Mouse (Mus musculus) forebrain, embryonic 13.5 days (tissue): ENCODE data around the gene Ly6g5b. TPM values are rescaled to one million over a fixed set of nuclear protein-coding genes. Genes with fewer than 3 reads are reported as not detected.

ENCODE experiments used
- ATAC-seq: fragments of 200-750 bp; cut with Nextera tagmentation; 2 replicates; pipeline ENCODE4 v1.8.0; 2017
- H3K27ac ChIP-seq: fragments of 300-500 bp; sonication (generic); 2 replicates; pipeline ENCODE4 v1.5.1; 2015; ENCODE audit warnings: inconsistent platforms, mild to moderate bottlenecking, moderate library complexity
- H3K27me3 ChIP-seq: fragments of 300-500 bp; sonication (generic); 2 replicates; pipeline ENCODE4 v1.6.1; 2015; ENCODE audit warnings: mild to moderate bottlenecking, inconsistent platforms
- H3K36me3 ChIP-seq: fragments of 300-500 bp; sonication (generic); 2 replicates; pipeline ENCODE4 v1.6.1; 2015; ENCODE audit warnings: mild to moderate bottlenecking, inconsistent platforms; ENCODE audit not compliant: poor library complexity, severe bottlenecking
- H3K4me1 ChIP-seq: fragments of 300-500 bp; sonication (generic); 2 replicates; pipeline ENCODE4 v1.6.1; 2015; ENCODE audit warnings: inconsistent platforms
- H3K4me2 ChIP-seq: fragments of 300-500 bp; sonication (generic); 2 replicates; pipeline ENCODE4 v1.6.1; 2015; ENCODE audit warnings: inconsistent platforms, mild to moderate bottlenecking, moderate library complexity
- H3K4me3 ChIP-seq: fragments of 300-500 bp; sonication (generic); 2 replicates; pipeline ENCODE4 v1.5.1; 2015; ENCODE audit warnings: mild to moderate bottlenecking, inconsistent platforms
- H3K9ac ChIP-seq: fragments of 300-500 bp; sonication (generic); 2 replicates; pipeline ENCODE4 v1.6.1; 2015; ENCODE audit warnings: mild to moderate bottlenecking, inconsistent platforms
- H3K9me3 ChIP-seq: fragments of 300-500 bp; sonication (generic); replicated peaks from 2 replicates; pipeline ENCODE4 v1.6.1; 2016; ENCODE audit warnings: inconsistent platforms
- WGBS: fragments of 180-500 bp; shearing (Covaris S2); methylation state at CpG from one replicate; pipeline ENCODE4 v1.1.7; 2015; 5-methylcytosine and 5-hydroxymethylcytosine counted together
- polyA plus RNA-seq: library from polyadenylated mRNA; unstranded; fragments of >200 nt; fragmentation: Nextera tagmentation; extraction: Ambion mirVana; gene quantifications from 2 replicates; pipeline ENCODE4 v1.2.1, GENCODE M21; 2015

Ly6g5b gene
- polyA plus RNA-seq, 1 experiment from 2014 or later: 1.3 TPM

DNA sequence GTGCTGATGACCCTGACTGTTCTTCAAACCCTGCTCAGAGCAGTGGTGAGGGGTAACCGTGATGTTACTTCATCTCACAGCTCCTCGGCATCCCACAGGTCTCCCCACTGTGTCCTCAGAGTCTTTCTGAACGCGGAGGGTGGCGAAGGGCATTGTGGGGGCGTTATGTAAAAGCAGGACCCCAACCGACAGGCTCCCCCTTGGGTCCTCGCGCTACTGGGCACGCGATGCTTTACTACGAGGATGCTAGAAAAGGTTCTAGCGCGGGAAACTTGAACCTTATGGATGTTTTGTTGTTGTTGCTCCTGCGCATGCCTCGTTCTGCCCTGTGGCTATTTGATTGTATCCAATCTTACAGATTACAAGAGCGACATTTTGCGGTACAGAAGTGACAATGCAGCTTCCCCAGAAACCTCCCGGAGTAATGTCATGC is 6.7 kb upstream of the Ly6g5b start, which contains the start of gene Csnk2b:
Csnk2b (minus strand) TSS at position 183 of the 433 bp plus-strand sequence.
- under 1% methylated on average over 19 of the region's 19 CpGs for WGBS
- Histone ChIP-seq H3K27ac (peak within 1 kb of the TSS; percentile 90), H3K4me3 (peak within 1 kb of the TSS; percentile 88), H3K36me3 (peaks cover 44% of the 10 kb centered on the region), H3K4me2 (peak within 1 kb of the TSS; percentile 94), H3K4me1 (peaks cover 41% of the 10 kb centered on the region), H3K27me3 (no peaks in the 10 kb centered on the region), H3K9ac (peak within 1 kb of the TSS; percentile 90), H3K9me3 (no peaks in the 10 kb centered on the region)
- peak; percentile 7; the same call in 1 of the 2 replicates for ATAC-seq

DNA sequence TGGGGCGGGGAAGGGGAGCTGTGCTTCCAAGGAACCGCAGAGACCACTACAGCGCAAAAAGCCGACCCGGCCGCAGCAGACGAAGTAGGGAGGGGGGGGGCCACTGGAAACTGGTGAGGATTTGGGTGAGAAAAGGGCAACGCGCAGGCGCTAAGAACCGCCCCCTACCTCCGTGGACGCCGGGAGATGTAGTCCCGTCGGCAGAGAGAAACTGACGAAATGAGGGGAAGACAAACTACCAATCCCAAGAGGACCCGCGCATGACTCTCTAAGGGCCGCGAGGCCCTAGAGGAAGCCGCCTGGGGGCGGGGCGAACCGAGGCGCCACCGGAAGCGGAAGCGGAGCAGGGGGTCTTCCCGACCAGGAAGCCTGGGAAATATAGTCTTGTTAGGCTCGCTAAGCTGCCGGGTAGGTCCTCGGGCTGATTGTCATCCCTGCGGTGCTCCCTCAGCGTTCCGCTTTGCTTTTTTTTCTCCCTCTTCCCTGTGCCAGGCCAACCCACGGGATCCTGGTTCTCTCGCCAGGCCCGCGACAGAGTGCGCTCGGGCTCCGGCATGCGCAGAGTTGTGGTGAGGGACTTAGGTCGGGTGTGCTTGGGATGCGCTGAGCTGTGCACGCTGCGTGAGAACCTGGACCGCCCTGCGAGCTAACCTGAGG is 6.0 kb upstream of the Ly6g5b start, which contains the start of gene Gpank1:
Gpank1 (plus strand) TSS at position 313 of the 657 bp plus-strand sequence.
- Histone ChIP-seq H3K9me3 (no peaks in the 10 kb centered on the region), H3K4me3 (peak within 1 kb of the TSS; percentile 88), H3K4me2 (peak within 1 kb of the TSS; percentile 94), H3K36me3 (peaks cover 49% of the 10 kb centered on the region), H3K9ac (peak within 1 kb of the TSS; percentile 90), H3K4me1 (peaks cover 35% of the 10 kb centered on the region), H3K27me3 (no peaks in the 10 kb centered on the region), H3K27ac (peak within 1 kb of the TSS; percentile 90)
- WGBS: under 1% methylated on average over 50 of the region's 50 CpGs
- ATAC-seq: peak; percentile 97

DNA sequence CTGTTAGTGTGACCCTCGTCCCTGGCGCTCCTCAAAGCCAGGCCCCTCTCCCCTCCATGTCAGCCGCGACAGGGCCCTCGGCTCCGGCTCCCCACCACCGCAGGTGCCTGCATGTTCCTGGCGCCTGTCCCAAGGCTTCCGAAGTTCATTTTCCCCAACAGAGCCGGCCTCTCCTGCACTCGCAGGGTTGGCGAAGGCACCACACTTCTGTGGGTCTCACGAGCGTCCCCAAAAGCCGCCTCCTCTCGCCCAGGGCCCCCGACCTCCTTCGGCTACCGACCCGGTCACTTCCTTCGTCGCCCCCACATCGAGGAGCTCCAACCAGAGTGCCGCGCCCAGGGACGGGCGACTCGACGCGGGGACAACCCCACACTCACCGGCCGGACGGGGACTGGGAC is 5.5 kb upstream of the Ly6g5b start:
- ATAC-seq: no peak
- 1% methylated on average over 33 of the region's 33 CpGs for WGBS
- H3K36me3 ChIP-seq: peaks cover 54% of the 10 kb centered on the region

DNA sequence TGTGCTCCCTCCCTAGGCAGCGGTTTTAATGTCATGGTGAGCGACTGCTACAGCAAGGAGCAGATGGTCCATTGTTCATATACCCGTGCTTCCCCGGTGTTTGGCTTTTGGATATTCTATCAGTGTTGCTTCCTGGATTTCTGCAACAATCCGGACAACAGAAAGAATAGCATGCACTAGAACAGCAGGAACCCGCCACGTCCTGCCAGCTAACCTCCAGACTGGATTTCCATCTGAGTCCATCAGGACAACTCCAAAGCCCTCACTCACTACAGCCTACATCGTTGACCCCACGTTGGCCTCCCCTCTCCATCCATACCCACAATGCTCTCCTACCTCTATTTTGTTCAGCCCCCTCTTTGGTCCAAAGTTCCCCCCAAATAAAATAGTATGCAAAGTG is 3.5 kb downstream of the Ly6g5b start:
- 73% methylated on average over 9 of the region's 9 CpGs for WGBS
- Histone ChIP-seq H3K9me3 (no peaks in the 10 kb centered on the region), H3K36me3 (peaks cover 31% of the 10 kb centered on the region), H3K4me3 (no peak overlapping the region), H3K9ac (peak overlapping the region; percentile 12; the same call in 1 of the 2 replicates), H3K27me3 (no peaks in the 10 kb centered on the region), H3K4me1 (no peaks in the 10 kb centered on the region), H3K27ac (no peak overlapping the region), H3K4me2 (no peak overlapping the region)
- ATAC-seq: no peak

More for the DNA sequence above, 5.5 kb upstream of the Ly6g5b start:
- H3K27me3 ChIP-seq: no peaks in the 10 kb centered on the region
- no peaks in the 10 kb centered on the region for H3K9me3 ChIP-seq
- peak overlapping the region; percentile 88 for H3K4me3 ChIP-seq
- peak overlapping the region; percentile 15; the same call in 1 of the 2 replicates for H3K27ac ChIP-seq
- peaks cover 29% of the 10 kb centered on the region for H3K4me1 ChIP-seq
- peak overlapping the region; percentile 90 for H3K9ac ChIP-seq
- H3K4me2 ChIP-seq: peak overlapping the region; percentile 94

DNA sequence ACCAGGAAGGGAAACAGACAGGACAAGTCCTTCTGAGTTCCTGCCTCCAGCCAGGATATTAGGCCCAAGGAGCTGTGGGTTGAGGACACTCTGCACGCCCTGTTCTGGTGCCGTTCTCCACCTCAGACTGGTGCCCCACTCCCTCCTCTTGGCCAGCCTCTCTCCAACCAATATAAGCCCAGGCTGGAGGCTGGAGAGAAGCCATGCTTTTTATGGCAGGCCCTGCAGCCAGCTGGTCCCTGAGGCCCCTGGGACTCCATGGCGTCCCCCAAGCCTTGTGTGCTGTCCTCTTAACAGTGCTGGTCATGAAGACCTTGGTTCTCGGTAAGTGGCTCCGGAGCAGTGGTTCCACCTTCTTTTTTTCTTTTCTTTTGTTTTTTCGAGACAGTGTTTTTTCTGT is 7.1 kb downstream of the Ly6g5b start, which contains the start of gene Ly6g5c:
Ly6g5c (plus strand) TSS at position 183 of the 400 bp plus-strand sequence.
- no peak within 1 kb of the TSS for H3K4me2 ChIP-seq
- ATAC-seq: no peak

DNA sequence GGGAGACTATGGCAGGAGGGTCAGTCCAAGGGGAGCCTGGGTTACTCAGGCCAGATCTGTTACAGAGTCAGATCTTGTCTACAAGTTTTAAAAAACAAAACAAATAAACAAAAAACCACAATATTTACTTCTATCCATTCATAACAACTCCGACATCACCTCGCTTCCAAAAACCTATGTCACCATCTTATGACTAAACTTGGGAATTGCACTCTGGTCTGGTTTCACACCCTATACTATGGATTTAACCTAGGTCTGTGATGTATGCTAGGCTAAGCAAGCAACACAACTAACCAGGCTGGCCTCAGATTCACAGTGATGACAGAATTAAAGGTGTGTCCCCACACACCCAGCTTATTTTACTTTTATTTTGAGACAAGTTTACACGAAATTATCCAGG is 8.7 kb downstream of the Ly6g5b start:
- Histone ChIP-seq H3K9ac (0 out of 2 replicates have a peak overlapping the region, but pooled peaks have one; percentile 57), H3K9me3 (no peaks in the 10 kb centered on the region)

More for the DNA sequence above, 7.1 kb downstream of the Ly6g5b start, which contains the start of gene Ly6g5c:
- 86% methylated on average over 6 of the region's 6 CpGs for WGBS
- H3K9ac ChIP-seq: no peak within 1 kb of the TSS
- H3K27ac ChIP-seq: no peak within 1 kb of the TSS
- H3K4me3 ChIP-seq: no peak within 1 kb of the TSS
- H3K27me3 ChIP-seq: no peaks in the 10 kb centered on the region
- peaks cover 7% of the 10 kb centered on the region for H3K4me1 ChIP-seq
- H3K36me3 ChIP-seq: peaks cover 9% of the 10 kb centered on the region
- H3K9me3 ChIP-seq: no peaks in the 10 kb centered on the region

DNA sequence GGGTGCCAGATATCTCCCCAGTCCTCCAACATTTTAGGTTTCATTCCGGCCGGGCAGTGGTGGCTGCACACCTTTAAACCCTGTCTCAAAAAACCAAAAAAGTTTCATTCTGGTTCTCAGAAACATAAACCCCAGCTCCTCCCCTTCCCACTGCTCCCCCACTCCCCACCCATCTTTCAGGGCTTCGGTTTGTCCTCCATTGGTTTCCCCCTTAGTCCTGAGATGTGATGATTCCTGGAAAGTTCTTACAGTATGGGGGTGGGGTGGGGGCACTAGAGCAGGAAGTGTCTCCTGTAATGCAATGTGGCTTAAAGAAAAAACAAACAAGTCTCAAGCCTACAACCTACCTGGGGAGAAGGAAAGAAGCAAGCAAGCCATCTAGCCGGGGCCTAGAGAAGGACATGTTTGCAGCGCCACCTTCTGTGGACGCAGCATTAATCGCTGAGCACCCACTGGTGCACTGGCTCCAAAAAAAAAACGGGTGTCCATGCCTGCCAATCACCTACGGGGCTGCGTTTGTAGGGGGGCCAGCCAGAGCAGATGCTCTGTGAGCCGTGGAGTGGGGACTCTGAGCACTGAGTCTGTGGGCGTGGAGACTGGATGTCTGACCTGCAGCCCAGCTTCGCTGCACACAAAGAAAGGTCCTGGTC is 9.4 kb downstream of the Ly6g5b start:
- H3K4me2 ChIP-seq: peak overlapping the region; percentile 49
- H3K9me3 ChIP-seq: no peaks in the 10 kb centered on the region
- no peak overlapping the region; the same call in 1 of the 2 replicates for H3K27ac ChIP-seq
- H3K4me3 ChIP-seq: peak overlapping the region; percentile 15; the same call in 1 of the 2 replicates
- H3K4me1 ChIP-seq: peaks cover 7% of the 10 kb centered on the region
- peak overlapping the region; percentile 57; the same call in 1 of the 2 replicates for H3K9ac ChIP-seq
- no peaks in the 10 kb centered on the region for H3K27me3 ChIP-seq
- WGBS: 23% methylated on average over 13 of the region's 13 CpGs
- ATAC-seq: no peak
- peaks cover 31% of the 10 kb centered on the region for H3K36me3 ChIP-seq

More for the DNA sequence above, 8.7 kb downstream of the Ly6g5b start:
- Histone ChIP-seq H3K4me3 (no peak overlapping the region; the same call in 1 of the 2 replicates), H3K4me1 (peaks cover 7% of the 10 kb centered on the region), H3K36me3 (peaks cover 24% of the 10 kb centered on the region), H3K27ac (no peak overlapping the region), H3K27me3 (no peaks in the 10 kb centered on the region), H3K4me2 (peak overlapping the region; percentile 49)
- 0 out of 2 replicates have a peak, but pooled peaks have one; percentile 27 for ATAC-seq
- WGBS: 58% methylated on average over 3 of the region's 3 CpGs

DNA sequence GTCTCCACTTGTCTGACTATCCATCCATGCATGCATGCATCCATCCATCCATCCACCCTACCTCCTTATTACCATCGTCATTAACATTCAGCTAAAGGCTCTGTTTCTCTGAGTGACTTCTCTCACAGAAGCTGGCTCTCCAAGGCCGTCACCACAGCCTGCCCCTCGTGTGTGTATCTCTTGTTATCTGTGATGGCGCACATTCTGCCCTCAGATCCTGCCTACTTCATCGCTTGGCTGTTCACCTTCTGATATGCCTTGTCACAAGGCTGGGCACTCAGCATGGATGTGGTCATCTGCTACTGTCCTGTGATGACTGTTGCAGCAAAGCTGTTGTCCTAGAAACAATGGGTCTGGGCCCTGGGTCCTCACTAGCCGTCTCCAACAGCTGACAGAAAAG is 10.5 kb downstream of the Ly6g5b start:
- peaks cover 42% of the 10 kb centered on the region for H3K36me3 ChIP-seq
- no peaks in the 10 kb centered on the region for H3K9me3 ChIP-seq
- ATAC-seq: no peak
- 82% methylated on average over 6 of the region's 6 CpGs for WGBS
- H3K4me2 ChIP-seq: no peak overlapping the region
- peaks cover 7% of the 10 kb centered on the region for H3K4me1 ChIP-seq
- 0 out of 2 replicates have a peak overlapping the region, but pooled peaks have one; percentile 4 for H3K9ac ChIP-seq
- no peaks in the 10 kb centered on the region for H3K27me3 ChIP-seq
- H3K4me3 ChIP-seq: no peak overlapping the region
- no peak overlapping the region for H3K27ac ChIP-seq

DNA sequence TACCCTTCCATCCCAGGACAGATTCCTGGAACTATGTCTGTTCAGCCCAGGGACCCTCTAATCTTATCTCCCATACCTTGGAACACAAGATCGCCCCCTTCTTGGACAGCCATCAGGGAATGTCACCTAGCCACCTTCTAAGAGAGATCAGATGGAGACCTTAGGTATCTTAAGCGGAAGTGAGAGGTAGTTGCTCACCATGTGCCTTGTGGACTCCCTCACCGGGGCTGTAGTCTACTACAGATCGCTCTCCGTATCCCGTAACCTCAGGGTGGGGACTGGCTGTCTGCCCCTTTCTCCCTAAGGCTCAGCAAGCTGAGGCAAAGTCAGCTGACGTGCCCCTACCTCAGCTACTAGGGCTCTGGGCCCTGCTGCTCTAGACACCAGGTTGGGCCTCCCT is 11.1 kb downstream of the Ly6g5b start:
- Histone ChIP-seq H3K4me2 (no peak overlapping the region), H3K36me3 (peaks cover 49% of the 10 kb centered on the region), H3K9ac (peak overlapping the region; percentile 4; the same call in 1 of the 2 replicates), H3K27ac (no peak overlapping the region), H3K4me3 (no peak overlapping the region), H3K27me3 (no peaks in the 10 kb centered on the region), H3K4me1 (peaks cover 7% of the 10 kb centered on the region), H3K9me3 (no peaks in the 10 kb centered on the region)
- no peak for ATAC-seq
- 89% methylated on average over 7 of the region's 7 CpGs for WGBS

DNA sequence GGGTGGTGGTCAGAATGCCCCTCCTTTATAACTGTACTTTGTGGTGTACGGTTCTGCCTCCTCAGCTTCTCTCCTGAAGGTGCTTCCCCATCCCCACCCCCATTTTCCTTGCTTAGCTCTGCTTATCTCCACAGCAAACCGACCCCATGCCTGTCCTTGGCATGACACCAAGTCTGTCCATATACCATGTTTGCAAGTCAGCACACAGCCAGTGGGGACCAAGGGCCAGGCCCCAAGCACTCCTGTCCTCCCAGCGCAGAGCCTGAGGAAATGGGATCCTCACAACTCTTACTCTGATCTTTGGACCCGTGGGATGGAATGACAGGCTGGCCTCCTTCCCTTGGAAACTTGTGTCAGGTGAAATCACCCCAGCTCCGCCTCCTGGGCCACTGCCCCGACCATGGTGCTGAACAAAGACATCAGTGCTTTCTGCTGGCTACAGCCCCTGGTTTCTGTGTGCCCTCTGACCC is 12.0 kb downstream of the Ly6g5b start:
- Histone ChIP-seq H3K9me3 (no peaks in the 10 kb centered on the region), H3K4me1 (peaks cover 7% of the 10 kb centered on the region), H3K27ac (no peak overlapping the region), H3K36me3 (peaks cover 57% of the 10 kb centered on the region), H3K4me2 (no peak overlapping the region), H3K4me3 (no peak overlapping the region), H3K9ac (no peak overlapping the region), H3K27me3 (no peaks in the 10 kb centered on the region)
- 80% methylated on average over 6 of the region's 6 CpGs for WGBS
- no peak for ATAC-seq

DNA sequence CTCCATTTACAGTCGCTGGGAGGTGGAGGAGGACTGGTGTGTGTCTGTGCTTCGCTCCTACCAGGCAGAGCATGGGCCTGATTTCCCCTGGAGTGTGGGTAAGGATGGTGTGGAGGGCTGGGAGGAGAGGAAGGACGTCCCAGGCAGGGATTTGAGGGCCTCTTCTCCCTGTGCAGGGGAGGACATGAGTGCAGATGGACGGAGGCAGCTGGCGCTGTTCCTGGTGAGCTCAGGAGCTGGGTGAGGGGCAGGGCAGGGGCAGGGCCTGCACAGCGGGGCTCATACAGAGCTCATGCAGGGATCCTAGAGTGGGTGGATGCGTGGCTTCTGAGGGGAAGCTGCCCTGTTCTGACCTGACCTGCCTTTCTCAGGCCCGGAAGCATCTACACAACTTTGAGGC is 12.9 kb downstream of the Ly6g5b start:
- peaks cover 7% of the 10 kb centered on the region for H3K4me1 ChIP-seq
- H3K4me2 ChIP-seq: no peak overlapping the region
- no peak overlapping the region for H3K4me3 ChIP-seq
- no peaks in the 10 kb centered on the region for H3K9me3 ChIP-seq
- ATAC-seq: no peak
- 74% methylated on average over 8 of the region's 8 CpGs for WGBS
- no peaks in the 10 kb centered on the region for H3K27me3 ChIP-seq
- H3K27ac ChIP-seq: no peak overlapping the region
- peaks cover 66% of the 10 kb centered on the region for H3K36me3 ChIP-seq
- H3K9ac ChIP-seq: 0 out of 2 replicates have a peak overlapping the region, but pooled peaks have one; percentile 12

DNA sequence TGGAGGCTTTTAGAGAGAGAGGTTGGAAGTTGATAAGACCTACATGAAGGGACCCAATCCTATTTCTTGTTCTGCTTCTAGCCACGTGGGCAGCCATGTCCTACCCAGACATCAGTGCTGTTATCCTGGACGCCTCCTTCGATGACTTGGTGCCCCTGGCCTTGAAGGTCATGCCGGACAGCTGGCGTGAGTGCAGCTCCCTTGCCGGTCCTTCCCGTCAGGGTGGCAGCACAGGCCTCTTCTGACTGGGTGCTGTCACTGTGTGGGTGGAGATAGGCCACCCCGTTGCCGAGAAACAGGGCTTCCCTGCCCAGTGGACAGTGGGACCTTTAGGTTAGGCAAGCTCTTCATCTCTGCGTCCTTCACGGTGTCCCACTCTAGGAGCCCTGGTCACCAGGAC is 14.1 kb downstream of the Ly6g5b start:
- Histone ChIP-seq H3K4me2 (no peak overlapping the region), H3K36me3 (peaks cover 77% of the 10 kb centered on the region), H3K4me1 (peaks cover 5% of the 10 kb centered on the region), H3K9me3 (no peaks in the 10 kb centered on the region), H3K27me3 (no peaks in the 10 kb centered on the region), H3K27ac (no peak overlapping the region), H3K4me3 (no peak overlapping the region), H3K9ac (no peak overlapping the region)
- 94% methylated on average over 11 of the region's 11 CpGs for WGBS
- ATAC-seq: no peak
